Mouse (Mus musculus) liver, embryonic 16.5 days (tissue): ENCODE measurements around the gene Ovch2. TPM values are rescaled to one million over a fixed set of nuclear protein-coding genes. Genes with fewer than 3 reads are reported as not detected.
"Not testable (repeated sequence)": the region's sequence is repeated elsewhere in the genome, so short reads cannot be mapped to it uniquely, and the experiment has no call there.

ENCODE experiments used
- ATAC-seq: fragments of 200-750 bp; cut with Nextera tagmentation; 2 replicates; pipeline ENCODE4 v1.8.0; 2017; ENCODE audit warnings: low read depth, mild to moderate bottlenecking, moderate number of reproducible peaks, moderate library complexity
- H3K27ac ChIP-seq: fragments of 300-500 bp; sonication (generic); 2 replicates; pipeline ENCODE4 v1.5.1; 2014; ENCODE audit warnings: mild to moderate bottlenecking, low read length
- H3K27me3 ChIP-seq: fragments of 300-500 bp; sonication (generic); 2 replicates; pipeline ENCODE4 v1.6.1; 2014; ENCODE audit warnings: low read depth, low read length, mixed read lengths; ENCODE audit not compliant: control insufficient read depth, insufficient read depth
- H3K36me3 ChIP-seq: fragments of 300-500 bp; sonication (generic); 2 replicates; pipeline ENCODE4 v1.6.1; 2014; ENCODE audit warnings: mild to moderate bottlenecking; ENCODE audit not compliant: control insufficient read depth, insufficient read depth
- H3K4me1 ChIP-seq: fragments of 300-500 bp; sonication (generic); 2 replicates; pipeline ENCODE4 v1.6.1; 2014; ENCODE audit warnings: low read depth, low read length, mixed read lengths; ENCODE audit not compliant: control insufficient read depth
- H3K4me2 ChIP-seq: fragments of 300-500 bp; sonication (generic); 2 replicates; pipeline ENCODE4 v1.6.1; 2014; ENCODE audit warnings: low read depth, low read length, mixed read lengths
- H3K4me3 ChIP-seq: fragments of 300-500 bp; sonication (generic); 2 replicates; pipeline ENCODE4 v1.5.1; 2014; ENCODE audit warnings: low read depth, mild to moderate bottlenecking, low read length
- H3K9ac ChIP-seq: fragments of 300-500 bp; sonication (generic); 2 replicates; pipeline ENCODE4 v1.6.1; 2014; ENCODE audit warnings: low read depth, low read length
- H3K9me3 ChIP-seq: fragments of 300-500 bp; sonication (generic); replicated peaks from 2 replicates; pipeline ENCODE4 v1.6.1; 2016; ENCODE audit warnings: low read length; ENCODE audit not compliant: control insufficient read depth
- WGBS: fragments of 180-500 bp; shearing (Covaris S2); extraction: QIAGEN DNeasy Blood & Tissue Kit; methylation state at CpG from one replicate; pipeline ENCODE4 v1.1.7; 2014; ENCODE audit not compliant: insufficient replicate concordance; 5-methylcytosine and 5-hydroxymethylcytosine counted together
- polyA plus RNA-seq: library from polyadenylated mRNA; unstranded; fragments of >200 nt; fragmentation: Nextera tagmentation; extraction: Ambion mirVana; gene quantifications from 2 replicates; pipeline ENCODE4 v1.2.1, GENCODE M21; 2015

Ovch2 gene
- not detected in 2 replicates for polyA plus RNA-seq

- H3K27ac ChIP-seq, result no peak within 1 kb of the TSS
- H3K4me2 ChIP-seq, result no peak within 1 kb of the TSS
- ATAC-seq, result no peak
- H3K4me3 ChIP-seq, result no peak within 1 kb of the TSS
- 66% methylated on average over 2 of the region's 2 CpGs for WGBS
- no peaks in the 10 kb centered on the region for H3K36me3 ChIP-seq
- H3K9me3 ChIP-seq, result no peaks in the 10 kb centered on the region
- no peaks in the 10 kb centered on the region for H3K4me1 ChIP-seq
- H3K9ac ChIP-seq, result no peak within 1 kb of the TSS
- H3K27me3 ChIP-seq, result no peaks in the 10 kb centered on the region
These were observed at the start of gene Ovch2 for GRCm38 (mm10) chr7:107801108-107801507. TSS of gene Ovch2 (minus strand) at chr7:107801208.

- not testable (repeated sequence) for H3K4me2 ChIP-seq, H3K36me3 ChIP-seq, H3K4me3 ChIP-seq, H3K9me3 ChIP-seq, ATAC-seq, H3K9ac ChIP-seq, H3K4me1 ChIP-seq, H3K27ac ChIP-seq, H3K27me3 ChIP-seq
- 51% methylated on average over 1 of the region's 1 CpGs for WGBS
These were observed 46.4 kb upstream of the Ovch2 start, which contains the start of gene Olfr470 for GRCm38 (mm10) chr7:107847390-107847789. TSS of gene Olfr470 (minus strand) at chr7:107847490.

GRCm38 (mm10) chr7:107841719-107842118 is 40.7 kb upstream of the Ovch2 start:
- Histone ChIP-seq H3K9me3 (no peaks in the 10 kb centered on the region), H3K4me2 (no peak overlapping the region), H3K4me3 (no peak overlapping the region), H3K27me3 (no peaks in the 10 kb centered on the region), H3K36me3 (no peaks in the 10 kb centered on the region), H3K27ac (no peak overlapping the region), H3K9ac (no peak overlapping the region), H3K4me1 (no peaks in the 10 kb centered on the region)
- WGBS, result 52% methylated on average over 1 of the region's 1 CpGs
- no peak for ATAC-seq

- not testable (repeated sequence) for H3K27ac ChIP-seq, H3K4me3 ChIP-seq, H3K4me2 ChIP-seq, H3K9me3 ChIP-seq, H3K4me1 ChIP-seq, H3K9ac ChIP-seq, H3K27me3 ChIP-seq, ATAC-seq, H3K36me3 ChIP-seq
These were observed 24.4 kb upstream of the Ovch2 start, which contains the start of gene Olfr469 for GRCm38 (mm10) chr7:107825441-107825840. TSS of gene Olfr469 (minus strand) at chr7:107825541.

GRCm38 (mm10) chr7:107823867-107824266 is 22.9 kb upstream of the Ovch2 start:
- not testable (repeated sequence) for H3K4me2 ChIP-seq, ATAC-seq, H3K9ac ChIP-seq, H3K4me3 ChIP-seq, H3K9me3 ChIP-seq, H3K36me3 ChIP-seq, H3K27me3 ChIP-seq, H3K27ac ChIP-seq, H3K4me1 ChIP-seq
- WGBS, result 28% methylated on average over 2 of the region's 2 CpGs

- ATAC-seq, result no peak
- Histone ChIP-seq H3K27ac (no peak overlapping the region), H3K36me3 (no peaks in the 10 kb centered on the region), H3K4me2 (no peak overlapping the region), H3K4me3 (no peak overlapping the region), H3K4me1 (no peaks in the 10 kb centered on the region), H3K9ac (no peak overlapping the region), H3K9me3 (no peaks in the 10 kb centered on the region), H3K27me3 (no peaks in the 10 kb centered on the region)
These were observed 18.4 kb upstream of the Ovch2 start for GRCm38 (mm10) chr7:107819442-107819841.

GRCm38 (mm10) chr7:107811963-107812362 is 11.0 kb upstream of the Ovch2 start, which contains the start of gene Olfr467:
TSS of gene Olfr467 (plus strand) at chr7:107812263.
- H3K9ac ChIP-seq, result no peak within 1 kb of the TSS
- no peak within 1 kb of the TSS for H3K4me2 ChIP-seq
- H3K27me3 ChIP-seq, result no peaks in the 10 kb centered on the region
- ATAC-seq, result no peak
- no peak within 1 kb of the TSS for H3K27ac ChIP-seq
- H3K4me1 ChIP-seq, result no peaks in the 10 kb centered on the region
- no peak within 1 kb of the TSS for H3K4me3 ChIP-seq
- no peaks in the 10 kb centered on the region for H3K36me3 ChIP-seq
- no peaks in the 10 kb centered on the region for H3K9me3 ChIP-seq

- Histone ChIP-seq H3K27me3 (no peaks in the 10 kb centered on the region), H3K4me1 (no peaks in the 10 kb centered on the region), H3K27ac (no peak overlapping the region), H3K9ac (no peak overlapping the region), H3K4me2 (no peak overlapping the region), H3K9me3 (no peaks in the 10 kb centered on the region), H3K36me3 (no peaks in the 10 kb centered on the region), H3K4me3 (no peak overlapping the region)
- no peak for ATAC-seq
- WGBS, result 48% methylated on average over 3 of the region's 3 CpGs
These were observed 1.1 kb upstream of the Ovch2 start for GRCm38 (mm10) chr7:107802138-107802537.

- WGBS, result 45% methylated on average over 2 of the region's 2 CpGs
- Histone ChIP-seq H3K4me2 (no peak overlapping the region), H3K9ac (no peak overlapping the region), H3K4me3 (no peak overlapping the region), H3K36me3 (no peaks in the 10 kb centered on the region), H3K4me1 (no peaks in the 10 kb centered on the region), H3K9me3 (no peaks in the 10 kb centered on the region), H3K27me3 (no peaks in the 10 kb centered on the region), H3K27ac (no peak overlapping the region)
- ATAC-seq, result no peak
These were observed 4.5 kb downstream of the Ovch2 start for GRCm38 (mm10) chr7:107796500-107796899.
